Mouse (Mus musculus): ENCODE data around the gene Tmem121. TPM values are rescaled to one million over a fixed set of nuclear protein-coding genes. Genes with fewer than 3 reads are reported as not detected.

Tmem121 gene
- 8.4 and 10.5 TPM in 2 replicates for polyA plus RNA-seq (2015; fragmentation: Nextera tagmentation; extraction: Ambion mirVana)

DNA sequence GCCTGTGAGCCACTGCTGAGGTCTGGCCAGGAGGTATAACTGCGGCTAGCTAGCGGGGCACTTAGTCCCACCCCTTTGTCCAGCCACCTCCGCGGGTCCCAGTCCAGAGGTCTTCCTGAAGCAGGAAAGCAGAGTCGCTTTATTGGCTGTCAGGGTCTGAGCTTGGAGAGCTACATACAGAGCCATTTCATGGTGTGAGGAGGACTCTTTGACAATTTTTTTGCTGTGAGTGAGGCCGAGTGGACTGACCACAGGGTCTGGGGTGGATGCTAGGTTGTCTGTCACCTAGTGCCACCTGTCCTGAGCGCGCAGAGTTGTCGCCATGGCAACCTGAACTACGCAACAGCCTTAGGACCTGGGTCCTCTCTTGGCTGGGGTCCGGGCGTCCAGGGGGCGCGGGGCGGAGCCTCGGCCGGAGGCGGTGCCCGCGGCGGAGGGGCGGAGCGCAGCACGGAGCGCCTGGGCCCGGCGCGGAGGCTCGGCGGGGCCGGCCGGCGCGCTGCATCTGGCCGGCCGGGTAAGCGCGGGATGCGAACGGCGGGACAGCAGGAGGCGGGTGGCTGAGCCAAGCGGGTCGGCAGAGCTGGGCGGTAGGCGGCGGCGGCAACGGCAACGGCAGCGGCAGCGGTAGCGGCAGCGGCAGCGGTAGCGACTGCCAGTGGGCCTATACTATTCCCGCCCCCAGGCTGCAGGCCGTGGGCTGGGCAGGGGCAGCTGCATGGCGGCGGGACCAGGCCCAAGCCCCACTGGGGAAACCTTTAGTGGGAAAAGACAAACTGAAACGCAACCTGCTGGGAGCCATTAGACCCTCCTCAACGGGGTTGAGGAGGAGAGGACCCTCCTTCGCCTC, at the start of gene Tmem121:
Gene Tmem121, plus strand, starts transcription at position 489 of the 850 bp plus-strand sequence.
- 0 out of 2 replicates have a peak, but pooled peaks cover 4% of the 10 kb centered on the region for H3K36me3 ChIP-seq
- peak; percentile 51; the same call in 1 of the 2 replicates for ATAC-seq (ENCODE audit: insufficient read depth, low FRiP score, low read depth)

DNA sequence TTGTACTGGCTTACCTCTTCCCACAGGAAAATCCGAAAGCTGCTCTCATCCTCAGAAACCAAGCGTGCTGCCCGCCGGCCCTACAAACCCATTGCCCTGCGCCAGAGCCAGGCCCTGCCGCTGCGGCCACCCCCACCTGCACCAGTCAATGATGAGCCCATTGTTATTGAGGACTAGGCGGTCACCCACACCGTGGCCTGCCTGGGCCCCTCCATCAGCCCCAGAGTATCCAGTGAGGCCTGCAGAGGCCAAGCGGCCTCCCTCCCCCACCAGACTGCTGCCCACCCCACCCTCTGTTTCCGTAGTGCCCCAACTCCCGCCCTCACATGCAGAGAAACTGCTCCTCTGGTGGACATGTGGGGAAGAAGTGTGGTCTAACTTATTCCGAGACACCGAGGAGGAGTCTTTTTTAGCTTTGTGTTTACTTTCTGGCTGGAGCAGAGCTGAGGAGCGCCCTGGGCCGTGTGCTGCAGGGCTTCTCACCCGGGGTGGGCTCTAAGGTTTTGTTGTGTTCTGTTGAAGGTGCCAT, 49.2 kb upstream of the Tmem121 start:
- Histone ChIP-seq H3K27ac (no peak overlapping the region), H3K9ac (no peak overlapping the region), H3K4me2 (no peak overlapping the region), H3K4me3 (replicated peaks) (no peak overlapping the region), H3K27me3 (replicated peaks) (0 out of 2 replicates have a peak, but pooled peaks cover 8% of the 10 kb centered on the region), H3K36me3 (peaks cover 65% of the 10 kb centered on the region), H3K9me3 (no peaks in the 10 kb centered on the region), H3K4me1 (peaks cover 43% of the 10 kb centered on the region)
- ATAC-seq (ENCODE audit: insufficient read depth, low FRiP score, low read depth): no peak
- WGBS: 72% methylated on average over 17 of the region's 17 CpGs

More for the DNA sequence above, at the start of gene Tmem121:
- H3K27ac ChIP-seq: no peak within 1 kb of the TSS
- H3K4me1 ChIP-seq: peaks cover 29% of the 10 kb centered on the region
- peaks cover 27% of the 10 kb centered on the region for H3K27me3 ChIP-seq (replicated peaks)
- H3K9ac ChIP-seq: peak within 1 kb of the TSS; percentile 34; the same call in 1 of the 2 replicates
- H3K9me3 ChIP-seq: no peaks in the 10 kb centered on the region
- peak within 1 kb of the TSS; percentile 61 for H3K4me3 ChIP-seq (replicated peaks)
- H3K4me2 ChIP-seq: peak within 1 kb of the TSS; percentile 90
- WGBS: 2% methylated on average over 63 of the region's 63 CpGs

DNA sequence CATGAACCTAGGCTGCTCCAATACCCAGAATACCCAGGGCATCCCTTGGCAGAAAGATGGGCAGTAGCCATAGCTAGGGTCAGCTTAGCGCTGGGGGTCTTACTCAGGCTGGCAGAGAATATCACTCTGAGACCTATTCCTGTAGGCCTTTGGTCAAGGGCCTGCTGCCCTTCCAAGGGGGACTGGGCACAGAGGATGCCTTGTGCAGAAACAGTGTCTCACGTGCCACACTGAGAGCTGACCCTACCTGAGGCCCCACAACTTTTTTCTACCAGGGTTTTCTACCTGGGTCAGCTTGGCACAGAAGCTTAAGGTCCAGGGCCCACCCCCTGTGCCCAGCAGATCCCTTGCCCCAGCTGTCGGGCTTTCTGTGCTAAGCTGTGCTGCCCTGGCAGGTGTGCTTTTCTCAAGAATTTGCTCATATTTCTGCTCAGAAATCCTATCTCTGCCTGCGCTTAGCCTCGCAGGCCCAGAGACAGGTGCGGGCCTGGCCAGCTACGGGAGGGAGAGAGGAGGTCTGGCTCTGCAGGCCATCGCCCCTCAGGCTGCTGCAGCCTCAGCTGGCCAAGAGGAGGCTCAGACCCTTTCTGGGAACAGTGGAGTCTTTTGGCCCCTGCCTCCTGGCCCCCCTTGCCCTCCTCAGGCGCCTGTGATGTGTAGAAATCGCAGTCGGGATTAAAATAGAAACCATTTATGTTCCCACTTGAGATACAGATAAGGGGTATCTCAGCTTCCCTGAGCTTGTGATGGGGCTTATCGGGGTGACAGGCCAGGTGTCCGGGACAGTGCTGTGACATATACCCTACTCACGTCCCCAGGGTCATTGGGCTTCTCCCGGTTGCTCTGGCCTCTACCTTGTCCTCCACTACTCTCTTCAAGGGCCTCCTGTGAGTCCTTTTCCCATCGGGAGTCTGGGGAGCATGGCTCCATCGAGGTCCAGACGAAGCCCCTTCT, 48.2 kb upstream of the Tmem121 start:
- no peak for ATAC-seq (ENCODE audit: insufficient read depth, low FRiP score, low read depth)
- Histone ChIP-seq H3K9me3 (no peaks in the 10 kb centered on the region), H3K36me3 (peaks cover 56% of the 10 kb centered on the region), H3K4me2 (no peak overlapping the region), H3K4me3 (replicated peaks) (no peak overlapping the region), H3K4me1 (peaks cover 48% of the 10 kb centered on the region), H3K9ac (no peak overlapping the region), H3K27me3 (replicated peaks) (peaks cover 11% of the 10 kb centered on the region), H3K27ac (no peak overlapping the region)
- 87% methylated on average over 18 of the region's 18 CpGs for WGBS

DNA sequence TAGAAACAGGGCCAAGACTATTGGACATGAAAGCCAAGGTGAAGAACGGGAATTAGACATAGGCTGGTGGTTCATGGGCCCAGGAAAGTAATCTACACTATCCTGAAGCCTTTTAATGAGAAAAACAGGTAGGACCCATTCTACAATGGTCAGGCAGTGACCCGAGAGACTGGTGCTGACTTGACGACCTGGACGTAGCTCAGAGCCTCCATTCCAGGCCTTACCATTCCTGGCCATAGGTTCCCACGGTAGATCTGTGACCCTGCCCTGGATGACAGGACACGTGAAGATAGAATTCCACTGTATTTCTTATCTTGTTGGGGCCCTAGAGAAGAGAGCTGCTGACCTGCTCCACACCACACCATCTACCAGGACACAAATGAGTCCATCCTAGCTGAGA, 47.4 kb upstream of the Tmem121 start:
- no peak for ATAC-seq (ENCODE audit: insufficient read depth, low FRiP score, low read depth)
- peaks cover 52% of the 10 kb centered on the region for H3K4me1 ChIP-seq
- H3K27ac ChIP-seq: no peak overlapping the region
- peaks cover 11% of the 10 kb centered on the region for H3K27me3 ChIP-seq (replicated peaks)
- 73% methylated on average over 6 of the region's 6 CpGs for WGBS
- H3K4me2 ChIP-seq: no peak overlapping the region
- no peaks in the 10 kb centered on the region for H3K9me3 ChIP-seq
- no peak overlapping the region for H3K9ac ChIP-seq
- H3K36me3 ChIP-seq: peaks cover 48% of the 10 kb centered on the region
- no peak overlapping the region for H3K4me3 ChIP-seq (replicated peaks)

DNA sequence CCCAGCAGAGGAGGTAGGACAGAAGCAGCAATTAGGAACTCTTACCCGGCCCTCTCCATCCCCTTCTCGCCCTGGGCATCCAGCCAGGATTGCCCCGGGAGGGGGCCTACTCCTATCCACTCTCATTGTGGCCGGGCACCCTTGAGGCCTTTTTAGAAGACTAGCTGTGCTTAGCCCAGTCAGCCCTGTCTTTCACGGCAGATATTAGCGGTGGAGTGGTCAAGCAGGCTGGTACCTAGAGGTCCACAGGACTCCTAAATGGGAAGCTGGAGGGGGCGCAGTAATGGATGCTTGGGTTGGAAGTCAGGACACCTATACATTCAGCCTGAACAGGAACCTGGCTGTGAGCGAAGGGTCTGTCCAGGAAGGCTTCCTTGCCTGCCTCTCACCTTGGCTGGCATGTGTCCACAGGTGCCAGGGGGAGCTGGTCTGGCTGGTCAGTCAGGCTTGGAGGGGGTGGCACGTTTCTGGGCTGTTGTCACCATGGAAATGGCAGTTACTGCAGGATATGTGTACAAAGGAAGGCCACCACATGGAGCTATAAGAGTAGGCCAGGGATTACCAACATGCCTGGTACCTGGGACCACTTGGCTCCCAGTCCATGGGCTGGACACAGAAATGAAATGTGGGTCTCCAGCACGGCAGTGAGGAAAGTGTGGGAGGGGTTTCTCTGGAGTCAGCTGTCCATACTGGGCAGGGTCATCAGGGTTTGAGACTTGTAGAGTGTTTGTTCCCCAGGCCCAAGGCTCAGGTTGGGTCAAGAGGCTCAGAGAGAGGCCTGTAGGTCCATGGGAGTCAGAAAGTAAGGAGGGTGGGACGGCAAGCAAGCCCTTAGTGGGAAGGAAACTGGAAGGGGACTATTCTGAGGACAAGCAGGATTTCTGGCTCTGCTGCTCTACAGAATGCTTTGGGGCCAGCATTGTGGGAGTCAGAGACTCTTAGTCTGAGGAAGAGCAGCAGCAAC, 46.5 kb upstream of the Tmem121 start:
- no peak for ATAC-seq (ENCODE audit: insufficient read depth, low FRiP score, low read depth)
- Histone ChIP-seq H3K9ac (no peak overlapping the region), H3K27ac (peak overlapping the region; percentile 40; the same call in 1 of the 2 replicates)

DNA sequence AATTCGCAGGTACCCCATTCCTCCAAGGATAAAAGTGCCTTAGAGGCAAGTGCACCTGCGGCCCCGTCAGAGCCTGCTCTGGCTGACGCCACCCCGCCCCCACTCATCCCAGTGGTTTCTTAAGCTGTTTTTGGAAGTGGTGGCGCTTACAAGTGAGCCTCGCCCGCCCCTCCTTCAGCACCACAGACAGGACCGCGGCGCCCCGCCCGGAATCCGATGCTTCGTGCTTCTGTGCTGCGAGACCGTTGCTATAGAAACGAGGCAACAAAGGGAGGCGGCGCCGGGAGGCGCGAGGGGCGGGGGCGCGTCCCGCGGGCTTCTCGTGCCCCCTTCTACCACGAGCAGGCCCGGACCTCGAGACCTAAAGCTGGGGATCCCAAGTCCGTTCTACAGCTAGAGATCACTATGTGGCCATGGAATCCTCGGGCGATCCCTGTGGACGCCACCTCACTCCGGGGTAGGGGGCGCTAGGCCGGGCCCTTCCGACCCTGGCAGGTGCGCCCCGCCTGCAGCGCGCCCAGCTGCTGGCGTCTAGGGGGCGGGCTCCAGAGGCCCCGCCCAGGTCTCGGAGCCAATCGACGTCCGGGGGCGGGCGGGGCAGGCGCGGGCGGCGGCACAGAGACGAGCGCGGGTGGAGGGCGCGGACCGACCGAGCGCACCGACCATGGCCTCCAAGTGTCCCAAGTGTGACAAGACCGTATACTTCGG, 45.7 kb upstream of the Tmem121 start, which contains the start of gene Crip2:
Gene Crip2, plus strand, starts transcription at position 329 of the 708 bp plus-strand sequence.
- peak; percentile 79 for ATAC-seq (ENCODE audit: insufficient read depth, low FRiP score, low read depth)
- peak within 1 kb of the TSS; percentile 95 for H3K4me2 ChIP-seq
- H3K27me3 ChIP-seq (replicated peaks): peaks cover 11% of the 10 kb centered on the region
- H3K4me1 ChIP-seq: peaks cover 45% of the 10 kb centered on the region
- H3K4me3 ChIP-seq (replicated peaks): peak within 1 kb of the TSS; percentile 58
- H3K9ac ChIP-seq: peak within 1 kb of the TSS; percentile 35
- peak within 1 kb of the TSS; percentile 72; the same call in 1 of the 2 replicates for H3K27ac ChIP-seq
- under 1% methylated on average over 66 of the region's 68 CpGs for WGBS
- H3K36me3 ChIP-seq: peaks cover 32% of the 10 kb centered on the region
- H3K9me3 ChIP-seq: no peaks in the 10 kb centered on the region

More for the DNA sequence above, 46.5 kb upstream of the Tmem121 start:
- Histone ChIP-seq H3K9me3 (no peaks in the 10 kb centered on the region), H3K36me3 (peaks cover 40% of the 10 kb centered on the region), H3K4me1 (peaks cover 45% of the 10 kb centered on the region), H3K27me3 (replicated peaks) (peaks cover 11% of the 10 kb centered on the region), H3K4me2 (peak overlapping the region; percentile 95), H3K4me3 (replicated peaks) (peak overlapping the region; percentile 58)
- WGBS: 46% methylated on average over 11 of the region's 11 CpGs

DNA sequence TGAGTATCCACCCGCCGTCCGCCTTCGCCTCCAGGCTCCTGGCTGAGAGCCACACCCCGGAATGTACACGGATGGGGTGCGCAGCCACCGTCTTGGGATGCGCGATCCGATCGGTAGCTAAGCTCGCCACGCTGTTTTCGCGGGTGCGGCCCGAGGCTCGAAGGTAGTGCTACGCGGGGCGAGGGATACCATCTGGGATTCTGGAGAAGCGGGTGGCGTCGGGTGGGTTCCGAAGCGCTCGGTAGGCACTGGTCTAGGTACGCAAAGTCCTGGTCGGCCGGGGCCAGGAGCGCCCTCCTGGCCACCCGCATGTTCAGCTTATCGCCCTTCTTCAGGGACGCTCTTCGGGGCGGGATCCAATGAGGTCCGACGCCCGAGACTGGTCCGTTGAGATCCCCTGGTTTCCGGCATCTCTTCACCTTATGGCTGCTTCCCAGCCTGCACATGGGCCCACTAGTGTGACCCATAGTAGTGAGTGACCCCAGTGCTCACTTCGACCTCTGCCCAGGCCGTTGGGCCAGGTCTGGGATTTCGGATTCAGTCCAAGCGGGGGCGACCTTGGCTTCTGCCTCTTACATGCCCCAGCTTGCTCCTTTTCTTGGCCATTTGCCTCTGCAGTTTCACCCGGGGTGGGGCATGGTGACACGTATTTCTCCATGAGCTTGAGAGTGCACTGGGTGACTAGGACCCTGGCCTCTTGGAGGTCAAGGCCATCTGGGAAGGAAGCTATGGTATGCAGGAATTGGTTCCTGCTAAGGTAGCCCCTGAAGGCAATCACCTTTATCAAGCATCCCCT, 44.9 kb upstream of the Tmem121 start:
- 5% methylated on average over 49 of the region's 49 CpGs for WGBS
- H3K4me3 ChIP-seq (replicated peaks): peak overlapping the region; percentile 58
- H3K36me3 ChIP-seq: peaks cover 25% of the 10 kb centered on the region
- peaks cover 11% of the 10 kb centered on the region for H3K27me3 ChIP-seq (replicated peaks)
- peak overlapping the region; percentile 72 for H3K27ac ChIP-seq
- peak overlapping the region; percentile 35 for H3K9ac ChIP-seq
- no peak; the same call in 1 of the 2 replicates for ATAC-seq (ENCODE audit: insufficient read depth, low FRiP score, low read depth)
- H3K9me3 ChIP-seq: no peaks in the 10 kb centered on the region
- H3K4me1 ChIP-seq: peaks cover 45% of the 10 kb centered on the region
- peak overlapping the region; percentile 95 for H3K4me2 ChIP-seq

DNA sequence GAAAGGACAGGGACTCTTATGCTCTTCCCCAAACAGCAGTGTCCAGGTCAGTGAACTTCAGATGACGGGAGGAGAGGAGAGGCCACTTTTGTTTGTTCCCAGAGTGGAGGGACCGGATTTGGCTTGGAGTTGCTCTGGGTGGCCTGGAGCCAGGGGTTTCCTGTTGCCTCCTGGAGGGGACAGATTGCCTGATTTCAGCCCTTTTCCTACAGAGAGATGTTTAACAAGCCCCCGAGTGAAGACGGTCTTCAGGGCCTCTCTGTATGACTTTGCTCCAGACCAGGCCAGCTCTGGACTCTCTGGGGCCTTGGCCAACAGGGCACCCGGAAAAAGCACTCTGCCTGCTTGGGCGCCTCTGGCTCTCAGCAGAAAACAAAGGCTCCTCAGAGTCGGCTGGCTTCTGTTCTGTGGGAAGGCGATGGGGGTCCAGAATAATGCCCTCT, 44.2 kb upstream of the Tmem121 start:
- 57% methylated on average over 8 of the region's 8 CpGs for WGBS
- peaks cover 50% of the 10 kb centered on the region for H3K4me1 ChIP-seq
- no peak for ATAC-seq (ENCODE audit: insufficient read depth, low FRiP score, low read depth)
- H3K9ac ChIP-seq: no peak overlapping the region
- peak overlapping the region; percentile 95 for H3K4me2 ChIP-seq
- peaks cover 11% of the 10 kb centered on the region for H3K27me3 ChIP-seq (replicated peaks)
- H3K4me3 ChIP-seq (replicated peaks): peak overlapping the region; percentile 58
- H3K27ac ChIP-seq: peak overlapping the region; percentile 72
- H3K36me3 ChIP-seq: peaks cover 17% of the 10 kb centered on the region
- no peaks in the 10 kb centered on the region for H3K9me3 ChIP-seq

DNA sequence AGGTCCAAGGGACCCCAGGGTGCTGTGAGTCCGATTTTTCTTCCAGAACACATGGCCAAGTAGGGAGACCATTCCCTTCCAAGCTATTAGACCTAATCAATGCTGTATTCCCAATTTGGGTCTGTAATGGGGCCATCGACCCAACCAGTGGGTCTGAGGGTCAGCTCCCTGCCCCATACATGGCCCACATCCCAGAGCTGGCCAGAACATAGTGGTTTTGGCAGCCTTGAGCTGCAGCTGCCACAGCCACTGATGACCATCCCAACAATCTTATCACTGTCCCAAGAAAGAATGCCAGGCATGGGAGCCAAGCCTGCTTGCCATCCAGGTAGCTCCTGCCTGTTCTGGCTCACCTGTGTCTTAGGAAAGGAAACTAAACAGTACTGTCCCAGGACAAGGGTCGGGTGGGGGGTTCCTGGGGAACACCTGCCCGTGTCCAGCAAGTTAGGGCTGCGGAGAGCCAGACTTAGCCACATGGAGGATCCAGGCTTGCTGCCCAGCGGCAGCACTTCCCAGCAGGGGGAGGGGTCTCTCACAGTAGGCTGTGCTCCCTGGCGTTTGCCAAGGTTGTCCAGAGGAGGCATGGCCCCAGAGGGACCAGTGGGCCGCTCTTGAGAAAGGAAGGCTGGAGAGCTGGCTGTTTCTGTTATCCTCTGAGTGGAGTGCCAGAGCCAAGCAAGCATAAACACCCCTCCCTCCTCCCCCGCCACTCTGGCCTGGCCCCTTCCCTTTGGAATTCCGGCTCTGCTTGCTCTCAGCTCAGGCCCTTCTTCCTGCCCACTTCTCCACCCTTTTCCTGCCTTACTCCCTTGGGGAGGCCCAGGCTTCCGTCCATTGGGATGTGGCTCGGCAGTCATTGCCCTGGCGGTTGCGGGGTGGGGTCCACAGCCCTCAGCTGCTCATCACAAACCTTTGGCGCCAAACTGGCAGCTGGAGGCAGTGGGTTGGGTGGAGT, 43.4 kb upstream of the Tmem121 start:
- H3K27me3 ChIP-seq (replicated peaks): peaks cover 11% of the 10 kb centered on the region
- WGBS: 14% methylated on average over 15 of the region's 15 CpGs
- peak overlapping the region; percentile 72 for H3K27ac ChIP-seq
- no peaks in the 10 kb centered on the region for H3K9me3 ChIP-seq
- peak overlapping the region; percentile 95 for H3K4me2 ChIP-seq
- no peak overlapping the region for H3K9ac ChIP-seq
- peak overlapping the region; percentile 58 for H3K4me3 ChIP-seq (replicated peaks)
- peak; percentile 18 for ATAC-seq (ENCODE audit: insufficient read depth, low FRiP score, low read depth)
- H3K4me1 ChIP-seq: peaks cover 56% of the 10 kb centered on the region
- H3K36me3 ChIP-seq: peaks cover 11% of the 10 kb centered on the region

All from stomach, embryonic 15.5 days (tissue).